Mouse (Mus musculus) heart, adult 18-20 months (tissue): ENCODE data around the gene Tacr2. TPM values are rescaled to one million over a fixed set of nuclear protein-coding genes. Genes with fewer than 3 reads are reported as not detected.

Experiments
- DNase-seq, 2 experiments: peaks; one replicate each; pipeline ENCODE4 v3.0.0; 2021 to 2022; ENCODE audit warnings: mixed read lengths in 1 of 2
- total RNA-seq, 2 experiments: library from RNA; stranded (reverse); gene quantifications; 2 replicates each; pipeline ENCODE4 v1.2.3; 2021

Gene Tacr2
- total RNA-seq, 2 experiments from 2014 or later, result not detected

DNA sequence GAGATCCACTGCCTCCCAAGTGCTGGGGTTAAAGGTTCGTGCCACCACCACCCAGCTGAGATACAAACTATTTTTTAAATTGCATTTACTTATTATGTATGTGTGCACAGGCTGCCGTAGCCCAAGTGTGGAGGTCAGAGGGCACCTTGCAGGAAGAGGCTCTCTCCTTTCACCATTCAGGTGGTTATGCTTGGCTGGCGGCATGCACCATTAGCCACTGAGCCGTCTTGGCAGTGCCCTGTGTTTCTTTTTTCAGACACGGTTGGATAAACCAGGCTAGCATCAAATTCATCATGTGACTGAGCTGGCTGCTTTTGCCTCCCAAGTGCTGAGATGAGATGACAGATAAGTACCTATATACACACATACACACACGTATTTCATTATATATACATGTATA is 13.0 kb upstream of the Tacr2 start:
- peak; percentile 40 to 59 for DNase-seq

DNA sequence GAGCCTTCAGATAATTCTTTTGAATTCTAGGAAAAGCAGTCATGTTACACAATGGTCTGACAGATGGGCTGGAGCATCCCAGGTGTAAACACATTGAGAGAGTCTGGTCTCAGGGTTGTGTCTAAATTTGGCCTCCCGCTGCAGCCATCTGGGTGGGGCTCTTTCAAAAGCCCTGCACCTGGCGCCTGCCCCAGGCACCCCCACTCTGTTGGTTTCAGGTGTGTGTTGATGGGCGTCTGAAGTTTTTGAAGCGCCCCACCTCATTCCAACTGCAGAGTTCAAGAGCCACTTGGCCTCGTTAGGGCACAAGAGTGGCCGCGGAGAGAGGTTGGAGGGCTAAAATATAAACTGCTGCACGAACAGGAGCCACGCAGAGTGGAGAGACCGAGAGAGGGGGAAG is 9.9 kb upstream of the Tacr2 start:
- DNase-seq, result no peak

- DNase-seq, result peak; percentile 56 to 74
Observed at GRCm38 (mm10) chr10:62242896-62243295, 9.3 kb upstream of the Tacr2 start.

DNA sequence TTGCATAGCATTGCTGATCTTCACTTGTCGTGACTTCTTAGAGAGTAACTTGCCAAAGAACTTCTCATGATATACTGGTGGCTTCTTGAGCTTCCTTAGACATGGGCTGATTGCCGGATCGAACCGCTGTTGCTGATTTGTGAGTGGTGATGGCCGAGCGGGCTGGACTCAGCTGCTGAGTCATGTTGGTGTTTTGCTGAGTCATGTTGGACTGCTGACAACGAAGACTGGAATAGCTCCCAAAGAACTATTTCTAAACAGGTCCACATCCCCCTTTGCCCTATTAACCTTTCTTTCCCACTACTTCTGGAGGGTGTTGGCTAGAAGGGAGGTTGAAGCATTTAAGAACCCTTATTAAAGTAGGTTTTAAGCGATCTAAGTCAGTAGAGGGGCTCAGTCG is 8.2 kb upstream of the Tacr2 start:
- DNase-seq, result no peak

DNA sequence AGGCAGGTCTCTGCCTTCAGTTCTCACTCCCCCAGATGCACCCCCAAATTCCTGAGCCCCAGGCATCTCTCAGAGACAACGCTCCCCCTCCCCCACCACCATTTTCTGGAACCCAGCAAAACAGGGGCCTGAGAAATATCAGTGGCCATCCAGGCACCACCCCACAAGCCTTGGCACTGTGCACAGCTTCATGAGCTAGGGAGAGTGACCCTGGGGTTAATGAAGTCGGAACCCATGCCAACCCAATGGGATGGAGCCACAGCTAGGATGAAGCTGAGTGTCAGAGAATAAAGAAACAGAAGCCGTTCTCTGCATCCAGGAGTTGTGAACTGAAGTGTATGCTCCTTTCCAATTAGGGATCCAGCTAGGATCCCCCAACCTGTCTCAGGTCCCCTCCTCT is 5.1 kb upstream of the Tacr2 start:
- no peak for DNase-seq

- no peak for DNase-seq
Observed at GRCm38 (mm10) chr10:62247815-62248214, 4.4 kb upstream of the Tacr2 start.

GRCm38 (mm10) chr10:62252496-62253235 is 428 bp downstream of the Tacr2 start:
- DNase-seq, result no peak

DNA sequence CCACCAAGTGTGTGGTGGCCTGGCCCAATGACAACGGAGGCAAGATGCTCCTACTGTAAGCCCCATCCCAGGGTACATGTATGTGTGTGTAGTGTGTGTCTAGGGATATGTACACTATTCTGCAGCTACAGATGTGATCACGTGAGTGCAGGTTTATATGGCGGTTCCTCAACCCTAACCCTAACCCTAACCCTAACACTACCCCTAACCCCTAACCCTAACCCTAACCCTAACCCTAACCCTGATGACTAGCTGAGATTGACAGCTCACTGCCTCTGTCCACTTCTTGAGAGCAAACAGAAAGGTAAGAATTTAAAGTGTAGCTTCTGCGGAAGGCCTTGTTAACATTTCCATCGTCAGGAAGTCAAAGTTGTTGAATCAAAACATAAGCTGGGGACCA is 6.1 kb downstream of the Tacr2 start:
- DNase-seq, result no peak

DNA sequence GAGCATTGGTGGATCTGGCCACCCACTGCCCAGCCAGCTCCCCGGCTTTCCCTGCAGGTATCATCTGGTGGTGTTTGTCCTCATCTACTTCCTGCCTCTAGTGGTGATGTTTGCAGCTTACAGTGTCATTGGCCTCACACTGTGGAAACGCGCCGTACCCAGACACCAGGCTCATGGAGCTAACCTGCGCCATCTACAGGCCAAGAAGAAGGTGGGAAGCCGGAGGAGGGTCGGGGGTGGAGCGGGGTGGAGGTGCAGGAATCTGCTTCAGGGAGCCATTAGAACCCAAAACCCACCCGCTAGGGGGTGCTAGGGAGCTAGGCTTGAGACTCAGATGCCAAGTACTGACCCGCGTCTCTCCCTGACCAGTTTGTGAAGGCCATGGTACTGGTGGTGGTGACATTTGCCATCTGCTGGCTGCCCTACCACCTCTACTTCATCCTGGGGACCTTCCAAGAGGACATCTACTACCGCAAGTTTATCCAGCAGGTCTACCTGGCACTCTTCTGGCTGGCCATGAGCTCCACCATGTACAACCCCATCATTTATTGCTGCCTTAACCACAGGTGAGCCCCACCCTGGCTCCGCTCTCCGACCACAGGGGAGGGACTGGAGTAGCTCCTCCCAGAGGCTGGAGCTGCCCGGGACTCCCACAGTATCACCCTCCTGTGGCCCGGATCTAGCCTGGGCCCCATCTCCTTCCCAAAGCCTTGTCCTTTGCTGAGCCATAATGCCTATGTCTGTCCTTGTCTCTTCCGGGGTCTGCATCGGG is 9.1 kb downstream of the Tacr2 start:
- peak; percentile 40 to 59 for DNase-seq

- DNase-seq, result no peak
Observed at GRCm38 (mm10) chr10:62264299-62264698, 12.1 kb downstream of the Tacr2 start.

- no peak for DNase-seq
Observed at GRCm38 (mm10) chr10:62269278-62269677, 17.0 kb downstream of the Tacr2 start.

GRCm38 (mm10) chr10:62275235-62275634 is 23.0 kb downstream of the Tacr2 start:
- DNase-seq, result peak; percentile 73 to 95

DNA sequence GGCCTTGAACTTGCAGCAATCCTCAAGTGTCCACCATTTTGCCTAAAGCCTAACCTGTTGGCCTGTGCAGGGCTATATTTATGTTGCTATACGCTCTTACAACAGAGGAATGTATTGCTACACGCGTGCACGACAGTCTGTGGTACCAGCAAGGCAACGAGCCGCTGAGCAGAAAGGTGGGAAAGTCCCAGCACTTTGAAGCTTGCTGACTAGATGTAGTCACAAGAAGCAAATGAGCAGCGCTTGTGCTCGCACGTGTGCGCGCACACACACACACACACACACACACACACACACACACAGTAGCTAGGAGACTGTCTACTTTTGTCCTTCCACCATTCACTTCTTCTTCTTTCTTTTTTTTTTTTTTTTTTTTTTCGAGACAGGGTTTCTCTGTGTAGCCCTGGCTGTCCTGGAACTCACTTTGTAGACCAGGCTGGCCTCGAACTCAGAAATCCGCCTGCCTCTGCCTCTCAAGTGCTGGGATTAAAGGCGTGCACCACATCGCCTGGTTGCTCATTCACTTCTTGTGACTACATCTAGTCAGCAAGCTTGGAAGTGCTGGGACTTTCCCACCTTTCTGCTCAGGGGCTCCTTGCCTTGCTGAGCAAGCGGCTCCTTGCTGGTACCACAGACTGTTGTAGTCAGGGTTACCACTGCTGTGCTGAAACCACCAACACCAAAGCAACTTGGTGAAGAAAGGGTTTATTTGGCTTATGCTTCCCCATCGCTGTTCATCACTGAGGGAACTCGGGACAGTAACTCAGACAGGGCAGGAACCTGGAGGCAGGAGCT is 25.5 kb downstream of the Tacr2 start:
- DNase-seq, result no peak

GRCm38 (mm10) chr10:62279066-62279465 is 26.8 kb downstream of the Tacr2 start:
- DNase-seq, result no peak

- DNase-seq, result no peak
Observed at GRCm38 (mm10) chr10:62279671-62280070, 27.4 kb downstream of the Tacr2 start.

DNA sequence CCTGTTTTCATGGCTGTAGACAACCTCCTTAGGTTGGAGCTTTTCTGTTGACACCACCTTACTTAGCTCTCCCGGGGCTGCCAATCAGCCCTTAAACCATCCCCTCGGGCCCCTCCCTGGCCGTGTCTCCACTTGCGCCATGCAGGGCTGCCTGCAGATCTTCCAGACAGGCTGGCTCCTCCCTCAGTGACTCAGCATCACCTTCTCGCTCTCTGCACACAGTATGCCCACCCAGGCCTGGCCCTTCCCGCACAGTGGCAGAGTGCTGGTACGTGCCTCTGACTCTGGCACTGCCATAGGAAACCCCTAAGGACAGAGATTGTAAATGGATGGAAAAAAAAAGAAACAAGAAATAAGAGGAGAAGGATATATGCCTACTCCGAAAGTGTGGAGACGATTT is 30.5 kb downstream of the Tacr2 start:
- DNase-seq, result no peak

DNA sequence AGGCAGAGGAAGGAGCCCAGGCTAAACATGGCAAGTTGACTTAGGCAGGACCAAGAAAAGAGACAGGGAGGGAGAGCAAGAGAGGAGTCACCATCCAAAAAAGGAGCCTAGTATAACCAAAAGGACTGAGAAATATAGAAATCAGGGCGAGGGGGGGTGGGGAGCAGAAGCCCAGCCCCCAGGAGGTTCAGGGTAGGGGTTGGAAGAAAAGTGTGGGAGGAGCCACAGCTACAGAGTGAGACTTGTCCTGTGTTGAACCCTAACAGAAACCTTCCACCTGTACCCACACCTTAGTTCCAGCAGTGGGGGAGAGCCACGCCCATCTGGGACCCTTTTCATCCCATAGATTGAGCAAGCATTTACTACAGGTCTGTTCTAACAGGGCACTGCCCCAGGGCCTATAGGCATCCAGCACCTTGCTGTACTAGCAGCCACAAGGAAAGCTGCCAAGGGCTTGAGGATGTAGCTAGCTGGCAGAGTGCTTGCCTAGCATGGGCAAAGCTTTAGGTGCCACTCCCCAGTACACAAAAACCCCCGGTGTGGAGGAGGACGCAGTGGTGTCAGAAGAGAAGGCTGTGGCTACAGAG is 31.1 kb downstream of the Tacr2 start:
- DNase-seq, result no peak

- peak; percentile 45 to 66 for DNase-seq
Observed at GRCm38 (mm10) chr10:62287460-62288124, 35.4 kb downstream of the Tacr2 start.

GRCm38 (mm10) chr10:62294112-62294511 is 41.9 kb downstream of the Tacr2 start:
- peak in 1 of 2 experiments; percentile 31 for DNase-seq

DNA sequence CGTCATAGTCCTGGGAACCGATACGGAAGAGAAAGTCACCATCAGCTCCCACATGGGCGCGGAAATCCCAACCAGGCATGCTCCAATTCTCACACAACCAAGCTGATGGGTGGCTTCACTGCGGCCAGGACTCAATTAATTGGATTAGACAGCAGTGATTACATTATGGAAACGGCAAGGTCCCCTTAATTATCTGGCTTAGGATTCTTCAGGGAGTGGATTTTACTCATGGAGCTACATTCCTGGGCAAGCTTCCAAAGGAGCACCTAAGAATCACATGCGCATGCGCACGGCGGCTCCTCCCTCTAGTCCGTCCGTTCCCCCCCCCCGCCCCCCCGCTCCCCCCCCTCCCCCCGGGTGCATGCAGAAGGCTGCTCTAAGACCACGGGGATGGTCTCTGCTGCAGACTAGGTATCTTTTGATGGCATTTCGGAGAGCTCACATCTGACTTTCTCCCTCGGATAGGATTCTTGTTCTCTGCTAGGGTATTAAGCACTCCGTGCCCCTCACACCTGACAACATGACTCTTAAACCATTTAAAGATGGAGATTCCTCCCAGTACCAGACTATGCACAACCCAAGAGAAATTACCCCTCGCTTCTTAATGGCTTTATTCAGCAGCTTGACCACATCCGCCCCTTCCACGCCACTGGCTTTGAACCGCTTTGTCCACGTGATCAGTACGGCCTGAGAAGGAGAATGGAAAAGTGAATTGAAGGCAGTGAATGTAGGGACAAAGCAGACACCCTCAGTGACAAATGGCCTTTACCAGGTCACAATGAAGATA is 44.0 kb downstream of the Tacr2 start:
- no peak for DNase-seq
